Mouse (Mus musculus): ENCODE measurements around the gene Gm49378. TPM values are rescaled to one million over a fixed set of nuclear protein-coding genes. Genes with fewer than 3 reads are reported as not detected.

Gene Gm49378
- total and polyA plus RNA-seq, 3 experiments: 0.17 to 11.7 (median 8.7) TPM

DNA sequence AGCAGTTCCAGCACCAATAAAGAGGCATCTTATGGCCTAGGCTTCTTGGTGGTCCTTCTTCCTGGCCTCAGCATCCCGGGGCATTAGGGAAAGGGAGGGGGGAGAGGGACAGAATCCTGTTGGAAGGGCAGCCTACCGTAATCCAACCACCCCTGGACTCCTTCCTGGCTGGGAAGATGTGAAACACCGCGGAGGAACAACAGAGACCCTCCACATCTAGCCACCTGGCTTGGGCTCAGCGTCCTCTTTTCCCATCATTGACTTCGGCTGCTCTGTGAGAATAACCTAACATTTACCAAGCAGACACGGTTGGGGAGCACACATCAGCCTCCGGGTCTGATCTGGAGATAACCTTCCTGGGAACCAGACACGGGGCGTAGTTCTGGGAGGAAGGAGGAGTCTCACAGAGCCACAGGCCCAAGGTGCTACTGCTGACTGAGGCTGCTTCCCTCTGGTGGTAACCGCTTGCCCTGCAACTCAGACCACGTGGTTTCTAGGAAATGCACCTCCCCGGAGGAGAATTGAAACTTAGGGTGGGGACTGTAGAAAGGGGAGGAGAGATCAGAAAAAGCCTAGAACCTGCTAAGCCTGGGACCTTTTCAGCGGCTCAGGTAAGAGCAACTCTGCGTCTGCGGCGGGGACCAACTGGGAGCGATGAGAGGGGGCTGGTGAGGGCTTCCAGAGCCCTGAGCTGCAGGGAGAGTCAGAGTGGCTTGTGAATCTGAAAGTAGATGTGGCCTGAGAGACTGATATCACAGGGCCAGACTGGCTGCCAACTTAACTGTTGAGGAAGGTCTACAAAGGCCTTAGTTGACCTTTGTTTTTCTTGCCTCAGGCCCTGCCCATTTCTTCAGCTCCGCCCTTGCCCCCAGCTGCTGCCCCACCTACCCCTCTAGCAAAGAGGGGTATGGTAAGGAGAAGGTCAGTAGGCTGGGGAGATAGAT, 33.8 kb downstream of the Gm49378 start (continued):
- no peak for TF ChIP-seq JUND (conservative IDR thresholded peaks at IDR 0.05; ENCODE audit: low read depth, low read length)

DNA sequence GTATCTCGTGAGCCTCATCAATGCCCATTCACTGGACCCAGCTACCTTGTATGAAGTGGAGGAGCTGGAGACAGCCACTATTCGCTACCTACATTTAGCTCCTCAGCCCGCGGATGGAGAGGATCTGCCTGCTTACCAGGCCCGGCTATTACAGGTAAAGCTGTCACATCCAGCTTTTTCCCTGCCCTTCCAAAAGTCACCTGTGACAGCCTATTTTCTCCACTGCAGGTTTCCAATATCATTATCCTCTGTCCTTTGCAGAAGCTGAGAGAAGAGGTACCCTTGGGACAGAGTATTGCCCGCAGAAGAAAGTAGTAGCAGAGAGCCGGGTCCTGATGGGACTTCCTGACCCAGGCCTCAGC, 34.4 kb downstream of the Gm49378 start, which contains the start of gene Irf9:
Gene Irf9, plus strand, starts transcription at position 301 of the 362 bp plus-strand sequence.
- dilution Hi-C loops (cut with MboI; ENCODE audit: extremely low pct_ligation_motif_present, extremely low pct_unique_long_range_greater_than_20kb, low sequenced_read_pairs): no loop called here
- no peaks in the 10 kb centered on the region for H3K9me3 ChIP-seq (replicated peaks; ENCODE audit: low read length)
- peak within 1 kb of the TSS; percentile 54 to 74 (median 58) for H3K4me3 ChIP-seq (replicated peaks in 1 of 3; ENCODE audit: low read depth in 2 of 3, low read length in 2 of 3, poor library complexity in 1 of 3)
- no peak for TF ChIP-seq RAD21 (IDR thresholded peaks at IDR 0.05; ENCODE audit: low read depth, low read length)
- TF ChIP-seq CHD2 (IDR thresholded peaks at IDR 0.05; ENCODE audit: low read length): no peak
- no peak for TF ChIP-seq IRF4 (IDR thresholded peaks at IDR 0.05; ENCODE audit: low read depth, low read length)
- no peak for TF ChIP-seq CHD1 (IDR thresholded peaks at IDR 0.05; ENCODE audit: low read depth, low read length)
- no peak for TF ChIP-seq USF1 (IDR thresholded peaks at IDR 0.05; ENCODE audit: low read depth, low read length)
- TF ChIP-seq MAFK (IDR thresholded peaks at IDR 0.05; ENCODE audit: insufficient replicate concordance, low read length): no peak
- no peak for TF ChIP-seq JUN (IDR thresholded peaks at IDR 0.05; ENCODE audit: insufficient read depth, low read depth, low read length)
- TF ChIP-seq MYC (IDR thresholded peaks at IDR 0.05; ENCODE audit: low read depth, low read length): no peak
- no peak for TF ChIP-seq E2F4 (IDR thresholded peaks at IDR 0.05; ENCODE audit: insufficient replicate concordance, low read depth, low read length)
- TF ChIP-seq PAX5 (IDR thresholded peaks at IDR 0.05; ENCODE audit: low read length): no peak
- no peak for TF ChIP-seq NRF1 (IDR thresholded peaks at IDR 0.05; ENCODE audit: low read depth, low read length)
- no peak for TF ChIP-seq RCOR1 (conservative IDR thresholded peaks at IDR 0.05; ENCODE audit: low read depth, low read length)
- no peak for TF ChIP-seq ZKSCAN1 (IDR thresholded peaks at IDR 0.05; ENCODE audit: borderline replicate concordance, low read depth, low read length)
- no peak for TF ChIP-seq TBP (conservative IDR thresholded peaks at IDR 0.05; ENCODE audit: low read depth, low read length)
- no peak for TF ChIP-seq SIN3A (IDR thresholded peaks at IDR 0.05; ENCODE audit: low read length)
- no peak for TF ChIP-seq JUND (conservative IDR thresholded peaks at IDR 0.05; ENCODE audit: low read depth, low read length)
- TF ChIP-seq POLR2A (IDR thresholded peaks at IDR 0.05; ENCODE audit: low read depth, low read length): no peak
- no peak for TF ChIP-seq GABPA (IDR thresholded peaks at IDR 0.05; ENCODE audit: insufficient replicate concordance, low read depth, low read length)
- no peak for TF ChIP-seq MAX (IDR thresholded peaks at IDR 0.05; ENCODE audit: low read length)
- TF ChIP-seq USF2 (conservative IDR thresholded peaks at IDR 0.05; ENCODE audit: low read depth, low read length): no peak
- H3K4me2 ChIP-seq (ENCODE audit: insufficient read depth, low read depth, poor library complexity, severe bottlenecking): peak within 1 kb of the TSS; percentile 67
- no peaks in the 10 kb centered on the region for H3K27me3 ChIP-seq (replicated peaks)
- in situ Hi-C loops (cut with MboI; ENCODE audit: low pct_ligation_motif_present, low pct_unique_long_range_greater_than_20kb, low sequenced_read_pairs): no loop called here
- H3K79me2 ChIP-seq (replicated peaks; ENCODE audit: control insufficient read depth, extremely low read depth, insufficient read depth, poor library complexity, severe bottlenecking): no peaks in the 10 kb centered on the region
- peaks cover 4 to 36% of the 10 kb centered on the region in 2 experiments; a peak in 3 of 4 replicates for H3K4me1 ChIP-seq (ENCODE audit: control insufficient read depth in 1 of 2, insufficient read depth in 2 of 2)
- peaks cover 69 to 78% of the 10 kb centered on the region in 2 experiments for H3K36me3 ChIP-seq (replicated peaks in 1 of 2; ENCODE audit: control insufficient read depth in 1 of 2, insufficient read depth in 1 of 2, low read length in 1 of 2)
- peak within 1 kb of the TSS; percentile 31 for H3K9ac ChIP-seq (ENCODE audit: insufficient read depth, low read depth)
- peak within 1 kb of the TSS; percentile 65 for H3K27ac ChIP-seq (ENCODE audit: insufficient read depth, low read depth)
- DNase-seq (ENCODE audit: extremely low read depth): no peak

All from CH12.LX (cell line).